Mouse (Mus musculus) spleen, adult 2 months (tissue): Measurements from ENCODE around the gene Car11.
A peak's percentile ranks its signal among the peaks of the same experiment; 100 is the strongest.

ENCODE experiments used
- CTCF ChIP-seq: fragments of 200-500 bp; IDR thresholded peaks from 2 replicates; pipeline ENCODE4 v1.5.1; 2011; ENCODE audit warnings: mild to moderate bottlenecking, inconsistent platforms; ENCODE audit not compliant: insufficient read depth, insufficient read length, insufficient replicate concordance; ENCODE audit errors: extremely low read depth
- POLR2A ChIP-seq: fragments of 200-500 bp; IDR thresholded peaks from 2 replicates; pipeline ENCODE4 v1.6.1; 2011; ENCODE audit warnings: low read depth, low read length, inconsistent platforms

- TF ChIP-seq CTCF (no peak), POLR2A (peak; percentile 29; the same call in 1 of the 2 replicates)
These were observed 5.2 kb downstream of the Car11 start, which contains the start of gene Dbp for GRCm38 (mm10) chr7:45704730-45705442.
